Mouse (Mus musculus) inflammation-experienced regulatory T-cells, adult 6 months (primary cell): ENCODE data around the gene Gm17402. TPM values are rescaled to one million over a fixed set of nuclear protein-coding genes. Genes with fewer than 3 reads are reported as not detected.
A peak's percentile ranks its signal among the peaks of the same experiment; 100 is the strongest.

Source experiments
- ATAC-seq: one replicate; pipeline ENCODE4 v1.8.0; 2017
- polyA plus RNA-seq, 3 experiments: library from polyadenylated mRNA; unstranded; fragments of 100-300 nt; shearing (Covaris generic); gene quantifications; one replicate each; pipeline ENCODE4 v1.2.1; 2017

Gene Gm17402
- not detected for polyA plus RNA-seq

DNA sequence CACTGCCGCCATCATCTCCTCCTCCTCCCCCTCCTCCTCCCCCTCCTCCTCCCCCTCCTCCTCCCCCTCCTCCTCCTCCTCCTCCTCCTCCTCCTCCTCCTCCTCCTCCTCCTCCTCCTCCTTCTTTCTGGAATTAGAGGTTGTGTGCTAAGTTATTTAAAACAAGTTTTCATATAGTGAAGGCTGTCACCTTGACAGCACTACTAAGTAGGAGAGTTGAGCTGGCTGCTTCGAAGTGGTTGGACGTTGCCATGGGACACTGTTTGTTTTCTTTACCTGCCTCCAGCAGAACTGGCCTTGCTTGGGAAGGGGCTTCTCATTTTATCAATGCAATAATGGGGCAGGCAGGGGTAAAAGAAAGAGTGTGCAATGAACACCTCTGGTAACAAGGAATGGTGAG is at the start of gene Gm17402:
Gene Gm17402, minus strand, starts transcription at position 101 of the 400 bp plus-strand sequence.
- no peak for ATAC-seq

DNA sequence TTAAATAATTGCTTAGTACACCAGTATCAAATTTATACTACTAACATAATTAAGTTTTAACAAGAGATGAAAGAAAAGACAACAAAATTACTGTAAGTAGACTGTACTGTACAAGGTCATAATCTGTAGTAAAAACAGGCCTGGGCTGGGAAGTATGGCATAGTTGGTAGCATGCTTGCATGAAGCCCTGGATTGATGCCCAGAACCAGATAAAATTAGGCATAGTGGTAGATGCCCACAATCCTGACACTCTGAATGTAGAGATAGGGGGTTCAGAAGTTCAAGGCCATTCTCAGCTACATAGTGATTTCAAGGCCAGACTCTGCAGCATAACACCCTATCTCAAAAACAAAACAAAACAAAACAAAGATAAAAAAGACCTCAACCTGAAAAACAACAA is 3.3 kb upstream of the Gm17402 start:
- ATAC-seq = no peak

DNA sequence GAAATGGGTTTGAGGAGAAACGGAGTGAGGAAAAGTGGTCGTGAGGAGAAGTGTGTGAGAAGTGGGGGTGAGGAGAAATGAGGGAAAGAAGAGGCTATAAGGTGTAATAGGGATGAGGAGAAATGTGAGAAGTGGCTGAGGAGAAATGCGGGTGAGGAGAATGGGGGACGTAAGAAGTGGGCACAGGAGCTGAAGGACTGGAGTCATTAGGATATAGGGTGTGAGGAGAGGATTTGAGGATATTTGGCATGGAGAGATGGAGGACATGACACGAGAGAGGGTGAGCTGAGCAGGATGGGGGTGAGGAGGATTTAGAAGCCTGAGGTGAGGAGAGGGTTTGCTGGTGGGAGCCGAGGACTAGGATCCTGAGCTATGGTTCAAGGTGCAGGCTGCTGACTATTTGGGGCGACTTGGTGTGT is 594 bp downstream of the Gm17402 start:
- ATAC-seq = no peak

DNA sequence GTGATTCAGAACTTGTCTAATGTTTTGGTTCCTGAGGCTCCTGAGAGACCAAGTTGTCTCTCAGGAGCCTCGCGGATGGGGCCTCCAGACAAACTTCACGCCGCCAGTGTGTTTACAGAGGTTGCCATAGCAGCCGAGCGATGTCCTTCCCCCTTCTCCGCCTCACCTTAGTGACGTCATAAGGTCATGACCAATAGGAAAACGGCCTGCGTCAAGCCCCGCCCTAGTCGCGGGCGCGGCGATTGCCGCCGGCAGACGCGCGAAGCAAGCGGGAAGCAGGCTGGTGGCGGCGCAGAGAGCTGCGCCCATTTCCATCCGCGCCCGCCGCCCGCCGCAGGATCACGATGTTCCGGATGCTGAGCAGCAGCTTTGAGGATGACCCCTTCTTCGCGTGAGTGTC is 1.1 kb downstream of the Gm17402 start, which contains the start of gene Mlf1:
Gene Mlf1, plus strand, starts transcription at position 226 of the 400 bp plus-strand sequence.
- peak; percentile 97 for ATAC-seq

DNA sequence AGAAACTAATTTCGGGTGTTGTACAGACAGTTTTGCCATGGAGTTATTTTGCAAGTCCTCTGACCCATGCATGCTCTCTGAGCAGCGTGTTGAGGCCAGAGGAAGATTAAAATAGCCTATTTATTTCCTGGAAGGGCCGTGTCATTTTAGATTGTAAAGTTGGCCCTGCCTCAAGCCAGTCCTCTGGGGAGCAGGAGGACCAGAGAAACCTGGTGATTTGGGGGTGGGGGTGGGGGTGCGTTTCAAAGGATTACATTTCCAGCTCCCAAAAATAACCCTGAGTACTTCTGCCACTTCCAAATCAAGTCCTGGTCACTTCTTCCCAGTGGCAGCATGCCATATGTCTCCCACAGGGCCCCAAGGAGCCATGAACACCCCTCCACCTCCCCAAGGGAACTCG is 2.2 kb downstream of the Gm17402 start:
- no peak for ATAC-seq

DNA sequence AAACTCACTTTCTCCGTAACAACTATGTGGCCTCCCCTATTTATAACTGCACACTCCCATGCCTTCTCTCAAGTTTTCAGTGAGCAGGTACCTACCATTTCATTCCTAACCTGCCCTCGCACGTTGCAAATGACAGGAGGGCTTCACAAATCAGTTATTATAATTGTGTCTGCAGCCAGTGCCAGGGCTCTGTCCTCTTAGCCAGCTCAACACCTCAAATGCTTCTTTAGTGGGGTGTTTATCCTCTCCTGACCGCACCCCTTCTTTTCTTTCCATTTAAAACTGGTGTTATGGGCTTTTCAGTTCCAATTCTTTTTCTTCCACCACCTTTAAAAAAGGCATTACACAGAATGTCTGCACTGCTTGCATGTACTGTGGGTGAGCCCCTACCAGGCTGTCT is 2.8 kb downstream of the Gm17402 start:
- ATAC-seq = no peak

DNA sequence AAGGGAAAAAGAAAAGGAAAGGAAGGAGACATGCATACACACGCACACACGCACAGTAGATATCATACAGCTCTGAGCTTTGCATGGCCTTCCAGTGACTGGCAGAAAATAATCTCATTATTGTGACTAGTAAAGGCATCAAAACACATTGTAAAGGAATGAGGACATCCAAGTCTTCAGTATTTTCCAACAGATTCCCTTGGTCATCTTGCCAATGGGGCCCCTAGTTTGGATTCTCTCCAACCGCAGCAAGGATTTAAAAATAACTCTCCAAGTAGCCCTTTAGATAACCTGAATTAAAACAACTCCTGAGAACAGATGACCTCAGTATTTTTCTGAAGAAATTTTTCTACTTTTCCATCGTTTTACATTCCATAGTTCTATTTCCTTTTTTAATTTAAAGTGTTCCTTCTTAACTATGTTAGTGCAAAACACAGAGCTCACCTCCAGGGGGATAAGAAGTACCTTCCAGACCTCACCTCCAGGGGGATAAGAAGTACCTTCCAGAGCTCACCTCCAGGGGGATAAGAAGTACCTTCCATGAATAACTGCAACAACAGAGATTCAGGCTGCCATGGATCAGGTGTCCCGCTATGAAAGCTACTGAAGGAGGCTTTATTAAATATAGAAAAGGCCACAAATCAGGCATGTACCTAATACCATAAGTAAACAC is 5.4 kb downstream of the Gm17402 start:
- no peak for ATAC-seq

DNA sequence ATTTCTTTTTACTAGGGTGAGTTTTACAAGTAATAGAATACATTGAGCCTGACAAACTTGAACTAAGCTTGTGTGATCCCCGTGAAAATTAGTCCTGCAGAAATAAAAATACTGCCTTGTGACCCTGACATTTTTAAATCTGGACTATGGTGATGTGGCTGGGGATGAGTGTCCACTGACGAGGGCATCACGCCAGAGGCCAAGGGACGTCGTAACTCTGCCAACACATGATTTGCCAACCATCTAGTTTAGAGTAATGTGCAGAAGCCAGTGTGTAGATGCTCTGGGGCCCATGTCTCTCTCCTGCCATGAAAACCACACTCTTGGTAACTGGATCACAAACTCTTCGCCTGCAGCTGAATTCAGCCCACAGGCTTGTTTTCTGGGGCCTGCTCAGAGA is 7.5 kb downstream of the Gm17402 start:
- no peak for ATAC-seq

DNA sequence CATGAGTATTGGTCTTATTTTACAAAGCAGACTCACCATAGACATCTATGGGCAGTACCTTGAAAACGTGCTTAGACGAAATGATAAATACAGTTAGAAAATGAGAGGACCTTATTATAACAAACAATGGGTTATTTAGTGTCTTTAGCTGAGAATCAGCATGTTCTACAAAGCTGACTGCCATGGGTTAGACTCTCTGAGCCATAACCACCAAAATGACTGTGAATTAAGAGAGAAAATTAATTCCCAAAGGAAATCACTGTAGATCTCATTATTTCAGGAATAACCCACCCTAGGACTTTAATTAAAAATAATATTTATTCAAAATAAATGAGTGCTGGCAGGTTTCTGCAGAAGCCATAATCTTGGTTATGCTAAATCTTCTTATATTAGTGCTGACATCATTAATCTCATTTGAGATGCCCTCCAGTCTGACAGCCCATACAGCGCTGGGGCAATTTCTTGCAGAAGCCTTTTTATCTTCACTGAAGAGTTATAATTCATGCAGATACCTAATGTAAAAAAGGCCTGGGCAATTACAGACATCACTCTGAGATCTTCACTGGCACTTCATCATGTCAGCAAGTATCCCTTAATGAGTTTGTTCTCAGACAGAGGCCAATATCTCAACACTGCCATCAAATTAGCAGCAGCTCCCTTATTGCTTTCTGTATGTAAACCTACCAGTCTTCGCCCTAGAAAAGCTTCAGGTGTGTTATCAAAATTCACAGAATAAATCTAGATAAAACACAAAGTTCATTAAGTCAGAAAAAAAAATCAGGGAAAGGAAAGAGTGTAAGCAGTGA is 8.7 kb downstream of the Gm17402 start:
- ATAC-seq = no peak

DNA sequence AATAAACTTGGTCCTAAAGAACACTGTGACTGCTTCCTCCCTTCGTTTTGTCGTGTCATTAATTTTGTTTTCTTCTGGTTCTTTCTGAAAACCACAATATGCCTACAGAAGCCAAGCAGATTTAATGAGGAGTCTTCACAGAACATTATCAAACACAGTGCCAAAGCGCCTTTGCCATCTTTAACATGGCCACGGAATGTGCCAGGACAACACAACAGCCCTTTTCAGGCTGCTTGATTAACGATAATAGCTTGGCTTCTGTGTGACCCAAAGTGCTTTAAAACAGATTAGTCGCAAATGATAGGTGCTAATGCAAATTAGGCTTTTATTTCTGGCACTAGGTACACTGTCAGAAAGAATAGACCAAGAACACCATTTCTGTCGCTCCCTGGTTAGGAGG is 16.6 kb downstream of the Gm17402 start:
- no peak for ATAC-seq

DNA sequence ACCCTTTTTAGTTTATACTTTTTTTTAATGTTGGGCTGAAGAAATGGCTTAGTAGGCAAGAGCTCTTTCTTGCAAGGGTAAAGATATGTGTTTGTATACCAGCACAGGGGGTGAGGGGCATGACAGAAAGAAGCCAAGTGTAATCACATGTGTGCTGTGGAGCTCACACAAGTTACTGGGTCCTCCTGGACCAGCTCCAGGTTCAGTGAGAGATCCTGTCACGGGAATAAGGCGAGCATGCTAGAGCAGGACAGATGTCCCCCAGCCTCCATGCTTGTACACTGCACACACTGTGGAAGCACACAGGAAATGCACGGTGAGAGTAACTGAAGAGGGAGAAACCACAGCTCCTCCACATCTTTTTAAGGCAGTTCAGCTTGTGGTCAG is 22.2 kb downstream of the Gm17402 start:
- ATAC-seq = no peak

DNA sequence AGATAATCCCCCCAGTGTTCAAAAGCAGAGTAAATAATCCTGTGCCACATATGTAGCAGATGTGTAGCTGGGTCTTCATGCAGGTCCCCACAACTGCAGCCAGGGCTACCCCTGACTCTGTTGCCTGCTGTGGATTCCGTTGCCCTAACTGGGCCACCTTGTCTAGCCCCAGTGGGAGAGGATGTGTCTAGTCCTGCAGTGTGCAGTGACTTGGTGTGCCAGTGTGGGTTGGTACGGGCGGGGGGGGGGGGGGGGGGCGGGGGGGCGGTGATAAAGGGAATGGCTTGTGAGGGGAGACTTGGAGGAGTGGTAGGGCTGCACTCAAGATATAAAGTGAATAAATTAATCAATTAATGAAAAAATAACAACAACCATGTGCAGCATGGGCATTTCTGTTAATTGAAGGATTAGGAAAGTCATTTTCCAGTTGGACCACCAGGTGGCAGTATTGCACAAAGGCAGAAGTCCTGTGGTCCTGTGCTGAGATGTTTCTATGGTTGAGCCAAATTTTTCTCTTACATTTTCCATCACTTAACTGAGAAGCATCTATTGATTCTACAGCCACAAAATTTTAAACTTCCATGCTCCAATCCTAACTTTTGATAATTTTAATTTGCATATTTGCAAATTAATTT is 22.7 kb downstream of the Gm17402 start:
- ATAC-seq = peak; percentile 65

DNA sequence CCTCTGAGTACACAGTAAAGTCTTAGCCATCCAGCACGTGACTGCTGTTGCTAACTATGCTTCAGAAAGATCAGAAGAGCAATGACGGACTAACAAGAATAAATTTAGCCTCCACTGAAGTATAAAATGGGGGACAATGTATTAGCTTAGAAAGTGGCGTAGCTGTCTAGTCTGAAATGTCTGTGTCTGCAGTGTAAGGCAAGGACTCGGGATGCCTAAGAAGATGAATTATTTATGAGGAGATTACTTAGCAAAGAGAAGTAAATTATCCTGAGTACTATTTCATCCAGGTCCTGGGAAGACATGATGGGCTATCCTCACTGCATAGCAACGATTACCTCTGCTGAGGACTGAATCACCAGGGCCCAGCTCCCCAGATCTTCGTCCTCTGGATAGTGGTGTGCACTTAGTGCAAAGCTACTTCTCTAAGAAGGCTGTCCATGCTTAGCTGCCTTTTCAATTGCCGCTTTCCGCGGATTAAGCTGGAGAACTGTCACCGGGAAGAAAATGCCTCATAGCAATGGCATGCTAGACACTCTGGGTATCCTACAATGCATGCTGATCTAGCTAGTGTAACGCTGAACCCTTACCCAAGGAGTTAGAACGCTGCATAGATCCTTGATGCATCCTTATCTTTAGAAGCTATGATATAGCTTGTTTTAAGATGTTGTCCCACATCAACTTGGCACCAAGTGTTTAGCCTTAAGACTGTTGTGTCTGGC is 23.4 kb downstream of the Gm17402 start:
- no peak for ATAC-seq

DNA sequence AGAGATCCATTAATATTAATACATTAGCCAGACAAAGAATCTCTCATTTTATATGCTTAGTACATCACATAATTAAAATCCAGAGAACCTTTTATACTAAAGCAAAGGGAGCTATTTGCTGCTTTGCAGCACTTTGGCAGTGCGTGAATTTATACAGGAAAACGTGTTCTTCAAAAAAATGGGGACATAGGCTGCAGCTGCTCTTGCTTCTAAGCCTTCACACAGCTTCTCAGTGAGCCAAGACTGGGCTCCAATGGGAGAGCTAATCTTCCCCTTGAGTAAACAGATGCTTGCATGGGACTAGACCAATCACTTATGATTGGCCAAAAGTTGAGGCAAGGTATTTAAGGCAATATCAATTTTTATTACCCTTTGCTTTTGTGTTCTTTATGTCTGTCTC is 28.3 kb downstream of the Gm17402 start:
- ATAC-seq = no peak

DNA sequence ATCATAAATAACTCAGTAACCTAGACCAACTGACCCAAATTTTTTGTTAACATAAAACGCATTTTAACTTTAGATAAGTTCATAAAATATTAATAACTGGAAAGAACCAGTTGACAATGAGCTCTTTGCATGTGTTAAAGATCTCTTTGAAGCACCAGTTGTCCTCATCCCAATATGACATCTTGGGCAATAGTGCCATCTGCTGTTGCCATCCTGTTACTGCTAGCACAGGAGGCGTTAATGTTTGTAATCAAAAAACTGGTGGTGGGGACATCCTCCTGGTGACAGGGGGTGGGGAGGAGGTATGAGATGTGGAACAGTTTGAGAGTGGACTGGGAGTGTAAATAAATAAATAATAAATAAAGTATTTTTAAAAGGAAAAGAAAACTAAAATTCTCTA is 30.4 kb downstream of the Gm17402 start:
- peak; percentile 67 for ATAC-seq

DNA sequence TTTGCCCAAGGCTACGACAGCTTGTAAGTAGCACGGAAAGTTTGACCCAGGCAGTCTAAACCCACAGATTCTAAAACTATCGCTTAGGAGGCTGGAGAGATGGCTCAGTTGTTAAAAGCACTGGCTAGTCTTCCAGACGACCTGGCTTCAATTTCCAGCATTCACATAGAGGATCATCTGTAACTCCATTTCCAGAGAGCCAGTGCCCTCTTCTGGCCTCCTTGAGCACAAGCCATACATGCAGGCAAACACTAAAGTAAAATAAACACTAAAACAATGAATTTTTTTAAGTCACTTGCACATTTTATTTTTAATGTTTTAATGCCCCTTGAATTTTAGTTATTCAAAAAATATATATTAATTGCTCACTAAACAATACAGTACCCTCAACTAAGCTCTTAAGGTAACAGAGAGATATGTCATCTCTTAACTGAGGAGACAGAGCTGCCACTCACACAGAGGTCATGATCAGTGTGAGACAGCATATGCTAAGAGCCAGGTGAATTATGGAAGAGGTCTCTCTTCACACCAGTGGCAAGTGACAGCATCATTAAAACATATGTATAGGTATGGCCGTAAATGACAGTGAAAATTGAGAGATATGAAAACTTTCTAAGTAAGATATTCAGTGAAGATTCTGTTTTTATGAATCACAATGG is 31.8 kb downstream of the Gm17402 start:
- ATAC-seq = no peak

DNA sequence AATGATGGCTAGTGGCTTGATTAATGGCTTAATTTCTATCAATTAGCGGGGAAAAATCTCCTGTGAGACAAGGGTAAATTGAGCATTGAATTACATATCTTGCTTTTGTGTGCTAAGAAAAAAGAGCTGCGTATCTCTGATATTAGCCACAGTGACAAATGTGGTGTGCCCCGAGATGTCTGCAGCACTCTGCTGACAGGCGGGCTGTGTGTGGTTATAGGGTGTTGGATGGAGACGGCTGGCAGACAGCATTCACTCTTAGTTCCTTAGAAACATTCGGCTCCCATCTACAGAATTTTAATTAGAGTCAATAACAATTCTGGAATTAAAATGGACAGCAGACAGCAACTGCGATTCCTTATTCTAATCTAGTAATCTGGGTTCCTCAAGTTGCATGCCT is 34.0 kb downstream of the Gm17402 start:
- ATAC-seq = no peak

DNA sequence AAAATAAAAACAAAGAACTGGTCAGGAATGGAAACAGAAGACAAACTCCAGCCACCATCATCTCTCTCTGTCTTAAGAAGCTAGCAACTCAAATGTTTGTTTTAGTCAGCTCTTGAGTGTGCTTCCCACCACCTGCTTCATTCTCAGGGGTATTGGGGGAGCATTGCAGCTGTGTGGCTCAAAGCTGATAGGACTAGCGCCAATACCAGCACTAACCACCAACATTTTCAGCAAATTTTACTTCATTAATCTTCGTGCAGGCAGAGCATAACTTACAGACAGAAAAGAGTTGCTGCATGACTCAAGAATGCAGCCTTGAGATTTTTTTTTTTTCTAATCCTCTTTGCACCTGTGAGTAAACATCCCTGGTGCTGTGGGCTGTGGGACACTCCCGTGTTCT is 35.4 kb downstream of the Gm17402 start:
- ATAC-seq = no peak

DNA sequence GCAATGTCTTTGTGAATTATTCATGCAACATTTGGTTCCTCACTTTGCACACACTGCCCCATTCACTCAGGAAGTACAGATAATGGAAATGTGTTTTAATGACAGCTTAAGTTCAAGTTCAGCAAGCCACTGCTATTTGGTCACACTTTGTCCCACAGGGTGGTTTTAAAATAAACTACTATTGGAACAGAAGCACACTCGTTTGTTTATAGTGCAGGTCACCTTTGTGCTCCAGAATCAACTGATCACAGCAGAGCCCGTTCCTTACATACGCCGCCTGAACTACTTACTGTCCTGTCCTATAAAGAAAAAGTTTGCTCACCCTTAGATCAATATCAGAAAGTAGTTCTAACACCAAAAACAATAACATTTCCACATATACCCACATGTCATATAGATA is 52.5 kb downstream of the Gm17402 start:
- ATAC-seq = no peak
